In genomic region chr2:6321769-6322375, GRCm38 (mm10) we compare ENCODE assay signal across 8 mouse cellular contexts. TPM values are rescaled to one million over a fixed set of nuclear protein-coding genes. Genes with fewer than 3 reads are reported as not detected.
DNase-seq lines count a peak whose midpoint lies in the region; ATAC-seq and TF ChIP-seq lines count a peak whose summit lies in the region.

No protein-coding gene starts in this region.

- peak overlapping the region; percentile 91 for H3K4me3 ChIP-seq in lung, embryonic 14.5 days (ENCODE audit: low read depth, low read length)
- peak overlapping the region; percentile 69 for H3K4me3 ChIP-seq in hindbrain, embryonic 13.5 days
- H3K4me3 ChIP-seq in lung, postnatal 0 days (ENCODE audit: low read depth, low read length), result peak overlapping the region; percentile 95

- peak overlapping the region; percentile 95 for H3K9ac ChIP-seq in lung, embryonic 14.5 days
- H3K9ac ChIP-seq in hindbrain, embryonic 13.5 days, result peak overlapping the region; percentile 97
- H3K9ac ChIP-seq in lung, postnatal 0 days (replicated peaks; ENCODE audit: low read depth), result peak overlapping the region; percentile 93

- peak; percentile 36 for ATAC-seq in lung, embryonic 14.5 days (ENCODE audit: insufficient read depth)
- no peak; the same call in none of the 2 replicates for ATAC-seq in hindbrain, embryonic 13.5 days (ENCODE audit: low FRiP score)
- ATAC-seq in lung, postnatal 0 days, result no peak; the same call in 1 of the 2 replicates

- no peak for TF ChIP-seq CTCF in lung, embryonic 14.5 days (IDR thresholded peaks at IDR 0.05; ENCODE audit: low read depth)
- no peak for TF ChIP-seq CTCF in lung, postnatal 0 days (IDR thresholded peaks at IDR 0.05)

- no peaks in the 10 kb centered on the region for H3K27me3 ChIP-seq in lung, embryonic 14.5 days (ENCODE audit: insufficient read depth, low read length)
- peaks cover 3% of the 10 kb centered on the region; the same call in 1 of the 2 replicates for H3K27me3 ChIP-seq in hindbrain, embryonic 13.5 days
- H3K27me3 ChIP-seq in lung, postnatal 0 days (replicated peaks; ENCODE audit: insufficient read depth, low read length), result no peaks in the 10 kb centered on the region

- peaks cover 11% of the 10 kb centered on the region for H3K4me1 ChIP-seq in lung, embryonic 14.5 days (ENCODE audit: insufficient read depth)
- peaks cover 28% of the 10 kb centered on the region for H3K4me1 ChIP-seq in hindbrain, embryonic 13.5 days (replicated peaks)
- H3K4me1 ChIP-seq in lung, postnatal 0 days (ENCODE audit: insufficient read depth, low read depth, low read length), result peaks cover 6% of the 10 kb centered on the region; the same call in 1 of the 2 replicates

- WGBS in lung, embryonic 14.5 days, result 4% methylated on average over 9 of the region's 9 CpGs
- 11% methylated on average over 9 of the region's 9 CpGs for WGBS in hindbrain, embryonic 13.5 days
- WGBS in lung, postnatal 0 days, result 5% methylated on average over 9 of the region's 9 CpGs

- peak; percentile 71 for DNase-seq in lung, embryonic 14.5 days
- DNase-seq in lung, postnatal 25 days (ENCODE audit: low spot score), result no peak
- peak; percentile 71 for DNase-seq in embryo, embryonic 10.5 days (ENCODE audit: low spot score)
- DNase-seq in lung, postnatal 0 days (ENCODE audit: low spot score), result peak; percentile 60
- DNase-seq in B cell, adult 2 months, result no peak
- DNase-seq in layer of hippocampus, postnatal 14 days (ENCODE audit: low spot score in 2 of 2), result no peak
- no peak for DNase-seq in ovary, adult 18-20 months (ENCODE audit: low spot score)

- TF ChIP-seq EP300 in lung, postnatal 0 days (IDR thresholded peaks at IDR 0.05), result no peak

- H3K4me2 ChIP-seq in lung, embryonic 14.5 days, result peak overlapping the region; percentile 79
- peak overlapping the region; percentile 70 for H3K4me2 ChIP-seq in hindbrain, embryonic 13.5 days
- peak overlapping the region; percentile 80 for H3K4me2 ChIP-seq in lung, postnatal 0 days (replicated peaks; ENCODE audit: low read depth, low read length)

- peak overlapping the region; percentile 98 for H3K27ac ChIP-seq in lung, embryonic 14.5 days (ENCODE audit: low read depth)
- H3K27ac ChIP-seq in hindbrain, embryonic 13.5 days, result peak overlapping the region; percentile 98
- peak overlapping the region; percentile 99 for H3K27ac ChIP-seq in lung, postnatal 0 days (ENCODE audit: low read length)

- no peaks in the 10 kb centered on the region for H3K36me3 ChIP-seq in lung, embryonic 14.5 days (ENCODE audit: insufficient read depth)
- no peaks in the 10 kb centered on the region for H3K36me3 ChIP-seq in hindbrain, embryonic 13.5 days
- H3K36me3 ChIP-seq in lung, postnatal 0 days (ENCODE audit: insufficient read depth, low read length), result no peaks in the 10 kb centered on the region

- H3K9me3 ChIP-seq in lung, embryonic 14.5 days (ENCODE audit: low read depth, low read length), result no peaks in the 10 kb centered on the region
- no peaks in the 10 kb centered on the region for H3K9me3 ChIP-seq in hindbrain, embryonic 13.5 days
- no peaks in the 10 kb centered on the region for H3K9me3 ChIP-seq in lung, postnatal 0 days (ENCODE audit: low read length)

RNA-seq across cellular contexts. Expression of gene Usp6nl, which starts 0.6 kb away (rescaled TPM):
- polyA plus RNA-seq in lung, embryonic 14.5 days (2014; fragmentation: Nextera tagmentation; extraction: Ambion mirVana), result 15.3 and 16.7 TPM in 2 replicates
- polyA plus RNA-seq in hindbrain, embryonic 13.5 days (2015; fragmentation: Nextera tagmentation; extraction: Ambion mirVana), result 6.2 and 7.2 TPM in 2 replicates
- 9.5 and 11.0 TPM in 2 replicates for polyA plus RNA-seq in lung, postnatal 0 days (2015; fragmentation: Nextera tagmentation; extraction: Ambion mirVana)
- 10 to 100 TPM; 23.2 to 25.0 TPM for total RNA-seq in layer of hippocampus, postnatal 14 days (2021)

Comparison
In these comparisons a context has a peak if more than half of its experiments do, and no peak if none do; other contexts are left out.
1. DNase-seq: peak in lung, embryonic 14.5 days (single experiment), embryo, embryonic 10.5 days (single experiment) and lung, postnatal 0 days (single experiment); none in lung, postnatal 25 days (single experiment), B cell, adult 2 months (0 of 2), layer of hippocampus, postnatal 14 days (0 of 2) and ovary, adult 18-20 months (single experiment).
2. Peak in every context shown above with its lines, with median percentiles within 50 percentile points of each other: H3K27ac ChIP-seq, H3K4me2 ChIP-seq, H3K4me3 ChIP-seq and H3K9ac ChIP-seq.